Mouse (Mus musculus): ENCODE data around the gene Snph.

Gene Snph

GRCm38 (mm10) chr2:151602106-151602505 lies 30.3 kb downstream of the Snph start:
- DNase-seq (ENCODE audit: low read depth, low spot score), result no peak

- DNase-seq (ENCODE audit: low read depth, low spot score), result no peak
Observed at GRCm38 (mm10) chr2:151598068-151598467, 34.3 kb downstream of the Snph start.

GRCm38 (mm10) chr2:151587306-151587705 lies 45.1 kb downstream of the Snph start:
- no peak for DNase-seq (ENCODE audit: low read depth, low spot score)

GRCm38 (mm10) chr2:151586807-151587206 lies 45.6 kb downstream of the Snph start:
- no peak for DNase-seq (ENCODE audit: low read depth, low spot score)

GRCm38 (mm10) chr2:151585934-151586333 lies 46.5 kb downstream of the Snph start:
- DNase-seq (ENCODE audit: low read depth, low spot score), result no peak

GRCm38 (mm10) chr2:151580945-151581344 lies 51.4 kb downstream of the Snph start:
- no peak for DNase-seq (ENCODE audit: low read depth, low spot score)

- no peak for DNase-seq (ENCODE audit: low read depth, low spot score)
Observed at GRCm38 (mm10) chr2:151579183-151579582, 53.2 kb downstream of the Snph start.

GRCm38 (mm10) chr2:151575699-151576389 lies 56.5 kb downstream of the Snph start:
- DNase-seq (ENCODE audit: low read depth, low spot score), result peak; percentile 79

- no peak for DNase-seq (ENCODE audit: low read depth, low spot score)
Observed at GRCm38 (mm10) chr2:151575119-151575698, 57.2 kb downstream of the Snph start.

GRCm38 (mm10) chr2:151574607-151575006 lies 57.8 kb downstream of the Snph start:
- DNase-seq (ENCODE audit: low read depth, low spot score), result no peak

GRCm38 (mm10) chr2:151573667-151574066 lies 58.7 kb downstream of the Snph start:
- DNase-seq (ENCODE audit: low read depth, low spot score), result no peak

GRCm38 (mm10) chr2:151571873-151572700 lies 60.3 kb downstream of the Snph start, which contains the start of gene Sdcbp2:
Gene Sdcbp2 (plus strand): TSS chr2:151572622.
- DNase-seq (ENCODE audit: low read depth, low spot score), result no peak

- DNase-seq (ENCODE audit: low read depth, low spot score), result no peak
Observed at GRCm38 (mm10) chr2:151569452-151569851, 62.9 kb downstream of the Snph start.

GRCm38 (mm10) chr2:151566856-151567255 lies 65.5 kb downstream of the Snph start:
- DNase-seq (ENCODE audit: low read depth, low spot score), result no peak

GRCm38 (mm10) chr2:151564986-151565385 lies 67.4 kb downstream of the Snph start:
- DNase-seq (ENCODE audit: low read depth, low spot score), result no peak

- DNase-seq (ENCODE audit: low read depth, low spot score), result no peak
Observed at GRCm38 (mm10) chr2:151564006-151564405, 68.4 kb downstream of the Snph start.

- DNase-seq (ENCODE audit: low read depth, low spot score), result no peak
Observed at GRCm38 (mm10) chr2:151562930-151563921, 69.2 kb downstream of the Snph start.

GRCm38 (mm10) chr2:151549615-151550121 lies 82.7 kb downstream of the Snph start:
- no peak for DNase-seq (ENCODE audit: low read depth, low spot score)

- DNase-seq (ENCODE audit: low read depth, low spot score), result no peak
Observed at GRCm38 (mm10) chr2:151546571-151546970, 85.8 kb downstream of the Snph start.

GRCm38 (mm10) chr2:151544673-151545072 lies 87.7 kb downstream of the Snph start:
- no peak for DNase-seq (ENCODE audit: low read depth, low spot score)
